Mouse (Mus musculus): Measurements from ENCODE around the gene Glis3. TPM values are rescaled to one million over a fixed set of nuclear protein-coding genes. Genes with fewer than 3 reads are reported as not detected.

Glis3 gene
- polyA plus RNA-seq, 2 experiments, result 2.9 to 3.1 TPM

DNA sequence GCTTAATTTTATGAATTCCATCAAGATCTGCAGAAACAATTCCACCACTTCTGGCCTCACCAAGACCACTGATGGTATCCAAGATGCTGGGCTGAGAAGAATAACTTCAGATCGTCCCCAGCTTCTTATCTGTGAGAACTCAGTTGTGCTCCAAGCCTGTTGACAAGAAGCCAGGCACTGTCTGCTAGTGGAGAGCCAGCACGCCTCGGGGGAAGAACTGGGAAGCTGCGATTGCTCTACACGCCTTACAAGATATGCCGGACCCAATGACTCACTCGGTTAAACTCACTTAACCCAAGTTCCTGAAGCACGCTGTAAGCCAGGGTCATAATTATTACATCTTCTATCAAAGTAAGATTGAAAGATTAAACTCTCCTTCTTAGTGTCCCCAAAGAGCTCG is 16.1 kb downstream of the Glis3 start:
- Histone ChIP-seq H3K27ac (replicated peaks; ENCODE audit: low read depth, low read length) (no peak overlapping the region), H3K27me3 (ENCODE audit: control insufficient read depth, insufficient read depth, low read length) (no peaks in the 10 kb centered on the region), H3K36me3 (ENCODE audit: control insufficient read depth, insufficient read depth, low read length) (no peaks in the 10 kb centered on the region), H3K4me1 (ENCODE audit: control insufficient read depth, insufficient read depth, low read length) (0 out of 2 replicates have a peak, but pooled peaks cover 2% of the 10 kb centered on the region), H3K9ac (ENCODE audit: low read depth, low read length, severe bottlenecking) (no peak overlapping the region), H3K4me2 (replicated peaks; ENCODE audit: low read depth, low read length, severe bottlenecking) (no peak overlapping the region), H3K4me3 (replicated peaks; ENCODE audit: low read length) (no peak overlapping the region), H3K9me3 (ENCODE audit: control insufficient read depth, low read length) (no peaks in the 10 kb centered on the region)
- DNase-seq (ENCODE audit: low spot score), result no peak
- 75% methylated on average over 9 of the region's 9 CpGs for WGBS
- ATAC-seq (ENCODE audit: low FRiP score, low read depth), result no peak
- no peak for TF ChIP-seq POLR2A (IDR thresholded peaks at IDR 0.05; ENCODE audit: borderline replicate concordance, extremely low read depth, insufficient read depth, insufficient read length)

DNA sequence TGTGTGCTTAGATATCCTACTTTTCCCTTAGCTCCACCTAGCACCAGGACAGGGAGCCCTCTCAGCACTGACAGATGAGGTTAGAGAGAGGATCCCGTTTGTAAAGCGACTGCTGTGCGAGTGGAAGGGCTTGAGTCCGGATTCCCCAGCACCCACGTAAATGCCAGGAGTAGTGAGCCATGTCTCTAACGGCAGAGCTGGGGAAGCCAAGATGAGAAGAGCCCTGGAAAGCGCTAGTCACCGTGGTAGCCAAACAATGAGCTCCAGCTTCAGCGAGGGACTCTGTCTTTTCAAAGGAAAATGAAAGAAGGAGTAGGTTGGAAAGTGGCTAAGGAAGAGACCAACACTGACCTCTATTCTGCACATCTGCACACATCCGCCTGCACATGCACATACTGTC is 16.7 kb downstream of the Glis3 start:
- H3K9me3 ChIP-seq (ENCODE audit: control insufficient read depth, low read length), result no peaks in the 10 kb centered on the region
- no peak for DNase-seq (ENCODE audit: low spot score)
- WGBS, result 67% methylated on average over 10 of the region's 10 CpGs
- H3K9ac ChIP-seq (ENCODE audit: low read depth, low read length, severe bottlenecking), result no peak overlapping the region
- H3K4me1 ChIP-seq (ENCODE audit: control insufficient read depth, insufficient read depth, low read length), result peaks cover 2% of the 10 kb centered on the region; the same call in 1 of the 2 replicates
- ATAC-seq (ENCODE audit: low FRiP score, low read depth), result no peak
- no peaks in the 10 kb centered on the region for H3K27me3 ChIP-seq (ENCODE audit: control insufficient read depth, insufficient read depth, low read length)
- no peak overlapping the region for H3K4me2 ChIP-seq (replicated peaks; ENCODE audit: low read depth, low read length, severe bottlenecking)
- H3K36me3 ChIP-seq (ENCODE audit: control insufficient read depth, insufficient read depth, low read length), result no peaks in the 10 kb centered on the region
- no peak for TF ChIP-seq POLR2A (IDR thresholded peaks at IDR 0.05; ENCODE audit: borderline replicate concordance, extremely low read depth, insufficient read depth, insufficient read length)
- H3K27ac ChIP-seq (replicated peaks; ENCODE audit: low read depth, low read length), result no peak overlapping the region
- no peak overlapping the region for H3K4me3 ChIP-seq (replicated peaks; ENCODE audit: low read length)

DNA sequence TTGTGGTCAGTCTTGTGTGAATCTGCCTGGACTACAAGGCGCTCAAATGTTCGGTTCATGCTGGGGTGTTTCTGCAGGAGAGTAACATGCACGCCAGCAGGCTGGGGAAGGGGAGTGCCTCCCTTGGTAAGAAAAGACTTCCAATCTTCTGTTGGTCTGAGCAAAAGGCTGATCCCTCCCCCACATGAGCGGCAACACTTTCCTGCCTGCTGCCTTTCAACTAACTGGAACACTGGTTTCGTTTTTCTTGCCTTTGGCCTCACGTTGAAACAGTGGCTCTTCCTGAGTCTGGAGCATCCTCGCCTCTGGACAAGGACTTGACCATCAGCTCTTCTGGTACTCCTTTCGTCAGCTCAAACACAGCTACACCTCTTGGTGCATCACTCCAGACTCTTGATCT is 17.4 kb downstream of the Glis3 start:
- WGBS, result 58% methylated on average over 8 of the region's 8 CpGs
- Histone ChIP-seq H3K36me3 (ENCODE audit: control insufficient read depth, insufficient read depth, low read length) (no peaks in the 10 kb centered on the region), H3K27ac (replicated peaks; ENCODE audit: low read depth, low read length) (no peak overlapping the region), H3K4me1 (ENCODE audit: control insufficient read depth, insufficient read depth, low read length) (peaks cover 2% of the 10 kb centered on the region; the same call in 1 of the 2 replicates), H3K4me2 (replicated peaks; ENCODE audit: low read depth, low read length, severe bottlenecking) (no peak overlapping the region), H3K9me3 (ENCODE audit: control insufficient read depth, low read length) (no peaks in the 10 kb centered on the region), H3K27me3 (ENCODE audit: control insufficient read depth, insufficient read depth, low read length) (no peaks in the 10 kb centered on the region), H3K4me3 (replicated peaks; ENCODE audit: low read length) (no peak overlapping the region), H3K9ac (ENCODE audit: low read depth, low read length, severe bottlenecking) (no peak overlapping the region)
- no peak for TF ChIP-seq POLR2A (IDR thresholded peaks at IDR 0.05; ENCODE audit: borderline replicate concordance, extremely low read depth, insufficient read depth, insufficient read length)
- DNase-seq (ENCODE audit: low spot score), result no peak
- no peak for ATAC-seq (ENCODE audit: low FRiP score, low read depth)

DNA sequence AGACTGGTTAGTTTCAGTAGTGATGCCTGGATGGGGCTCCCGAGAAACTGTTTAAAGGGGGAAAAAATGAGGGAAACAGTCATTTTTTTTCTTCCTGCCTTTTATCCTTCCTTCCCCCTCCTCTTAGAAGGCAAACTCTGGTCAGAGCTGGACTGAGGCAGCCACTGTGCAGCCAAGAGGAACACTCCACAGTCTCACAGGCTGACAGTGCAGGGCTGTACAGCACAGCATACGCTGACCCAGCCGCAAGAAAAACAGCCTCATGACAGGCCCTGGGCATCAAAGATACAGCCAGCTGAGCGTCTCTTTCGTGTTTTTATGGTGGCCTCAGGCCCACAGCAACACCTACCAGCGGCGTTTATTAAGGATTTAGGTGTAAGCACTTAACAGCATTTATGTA is 19.0 kb downstream of the Glis3 start:
- no peak for DNase-seq (ENCODE audit: low spot score)
- H3K4me1 ChIP-seq (ENCODE audit: control insufficient read depth, insufficient read depth, low read length), result peaks cover 2% of the 10 kb centered on the region; the same call in 1 of the 2 replicates
- no peaks in the 10 kb centered on the region for H3K27me3 ChIP-seq (ENCODE audit: control insufficient read depth, insufficient read depth, low read length)
- ATAC-seq (ENCODE audit: low FRiP score, low read depth), result no peak
- no peak for TF ChIP-seq POLR2A (IDR thresholded peaks at IDR 0.05; ENCODE audit: borderline replicate concordance, extremely low read depth, insufficient read depth, insufficient read length)
- H3K27ac ChIP-seq (replicated peaks; ENCODE audit: low read depth, low read length), result no peak overlapping the region
- no peaks in the 10 kb centered on the region for H3K36me3 ChIP-seq (ENCODE audit: control insufficient read depth, insufficient read depth, low read length)
- no peak overlapping the region for H3K4me3 ChIP-seq (replicated peaks; ENCODE audit: low read length)
- no peaks in the 10 kb centered on the region for H3K9me3 ChIP-seq (ENCODE audit: control insufficient read depth, low read length)
- no peak overlapping the region for H3K4me2 ChIP-seq (replicated peaks; ENCODE audit: low read depth, low read length, severe bottlenecking)
- WGBS, result 38% methylated on average over 7 of the region's 7 CpGs
- H3K9ac ChIP-seq (ENCODE audit: low read depth, low read length, severe bottlenecking), result no peak overlapping the region

DNA sequence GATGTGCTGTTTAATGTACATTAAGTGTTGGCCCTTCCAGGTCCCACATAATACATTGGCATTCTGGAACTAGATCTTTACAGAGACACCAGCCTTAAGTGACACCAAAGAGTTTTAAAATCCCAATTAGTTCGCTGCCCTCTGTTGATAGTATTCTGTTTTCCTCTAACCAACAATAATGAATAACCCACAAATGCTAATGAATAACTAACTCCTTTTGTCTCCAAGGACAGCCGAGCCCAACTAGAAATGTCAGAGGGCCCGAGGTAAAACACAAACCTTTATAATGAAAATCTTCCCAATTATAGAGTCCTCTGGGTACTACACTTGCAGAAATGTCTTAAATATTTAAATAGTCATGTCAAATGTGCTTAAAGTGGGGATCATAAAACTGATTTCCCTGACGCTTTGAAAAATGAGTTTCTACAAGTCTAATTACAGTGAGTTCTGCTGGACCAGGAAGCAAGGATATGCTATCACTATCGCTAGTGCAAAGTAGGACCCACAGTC is 22.1 kb downstream of the Glis3 start:
- Histone ChIP-seq H3K4me1 (ENCODE audit: control insufficient read depth, insufficient read depth, low read length) (peaks cover 2% of the 10 kb centered on the region; the same call in 1 of the 2 replicates), H3K9me3 (ENCODE audit: control insufficient read depth, low read length) (no peaks in the 10 kb centered on the region), H3K36me3 (ENCODE audit: control insufficient read depth, insufficient read depth, low read length) (no peaks in the 10 kb centered on the region), H3K27ac (replicated peaks; ENCODE audit: low read depth, low read length) (no peak overlapping the region), H3K9ac (ENCODE audit: low read depth, low read length, severe bottlenecking) (no peak overlapping the region), H3K27me3 (ENCODE audit: control insufficient read depth, insufficient read depth, low read length) (no peaks in the 10 kb centered on the region), H3K4me2 (replicated peaks; ENCODE audit: low read depth, low read length, severe bottlenecking) (no peak overlapping the region), H3K4me3 (replicated peaks; ENCODE audit: low read length) (no peak overlapping the region)
- no peak for ATAC-seq (ENCODE audit: low FRiP score, low read depth)
- no peak for DNase-seq (ENCODE audit: low spot score)
- 64% methylated on average over 5 of the region's 5 CpGs for WGBS
- no peak for TF ChIP-seq POLR2A (IDR thresholded peaks at IDR 0.05; ENCODE audit: borderline replicate concordance, extremely low read depth, insufficient read depth, insufficient read length)

DNA sequence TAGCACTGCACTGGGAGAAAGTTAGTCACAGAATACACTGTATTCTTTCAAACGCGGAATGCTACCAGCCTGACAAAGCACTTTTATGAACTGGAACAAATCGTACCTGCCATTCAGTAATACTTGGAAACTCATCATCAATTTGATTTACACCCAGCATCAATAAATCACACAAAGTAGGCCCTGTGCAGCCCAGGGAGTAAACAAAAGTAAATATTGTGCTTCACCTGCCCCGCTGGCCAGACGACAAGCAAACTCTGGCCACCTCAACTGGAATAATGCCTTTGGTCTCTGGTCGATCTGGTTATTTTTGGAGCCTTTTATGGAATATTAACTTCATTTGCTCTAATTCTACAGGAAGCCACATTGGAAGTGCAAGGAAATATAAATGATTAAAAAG is 23.0 kb downstream of the Glis3 start:
- H3K27ac ChIP-seq (replicated peaks; ENCODE audit: low read depth, low read length), result no peak overlapping the region
- ATAC-seq (ENCODE audit: low FRiP score, low read depth) (no peak), DNase-seq (ENCODE audit: low spot score) (no peak)
- TF ChIP-seq POLR2A (IDR thresholded peaks at IDR 0.05; ENCODE audit: borderline replicate concordance, extremely low read depth, insufficient read depth, insufficient read length), result no peak
- H3K4me2 ChIP-seq (replicated peaks; ENCODE audit: low read depth, low read length, severe bottlenecking), result no peak overlapping the region
- 54% methylated on average over 6 of the region's 6 CpGs for WGBS
- H3K9me3 ChIP-seq (ENCODE audit: control insufficient read depth, low read length), result no peaks in the 10 kb centered on the region
- H3K9ac ChIP-seq (ENCODE audit: low read depth, low read length, severe bottlenecking), result no peak overlapping the region
- no peaks in the 10 kb centered on the region for H3K36me3 ChIP-seq (ENCODE audit: control insufficient read depth, insufficient read depth, low read length)
- H3K4me3 ChIP-seq (replicated peaks; ENCODE audit: low read length), result no peak overlapping the region
- peaks cover 2% of the 10 kb centered on the region; the same call in 1 of the 2 replicates for H3K4me1 ChIP-seq (ENCODE audit: control insufficient read depth, insufficient read depth, low read length)
- no peaks in the 10 kb centered on the region for H3K27me3 ChIP-seq (ENCODE audit: control insufficient read depth, insufficient read depth, low read length)
